Mouse (Mus musculus) Muller cell, postnatal 12 days (primary cell): Measurements from ENCODE around the gene Eftud2.
A peak's percentile ranks its signal among the peaks of the same experiment; 100 is the strongest.

Experiments
- DNase-seq: peaks from one replicate; pipeline ENCODE4 v3.0.0-alpha.2; 2015; ENCODE audit errors: inconsistent ontology term

Eftud2 gene

DNA sequence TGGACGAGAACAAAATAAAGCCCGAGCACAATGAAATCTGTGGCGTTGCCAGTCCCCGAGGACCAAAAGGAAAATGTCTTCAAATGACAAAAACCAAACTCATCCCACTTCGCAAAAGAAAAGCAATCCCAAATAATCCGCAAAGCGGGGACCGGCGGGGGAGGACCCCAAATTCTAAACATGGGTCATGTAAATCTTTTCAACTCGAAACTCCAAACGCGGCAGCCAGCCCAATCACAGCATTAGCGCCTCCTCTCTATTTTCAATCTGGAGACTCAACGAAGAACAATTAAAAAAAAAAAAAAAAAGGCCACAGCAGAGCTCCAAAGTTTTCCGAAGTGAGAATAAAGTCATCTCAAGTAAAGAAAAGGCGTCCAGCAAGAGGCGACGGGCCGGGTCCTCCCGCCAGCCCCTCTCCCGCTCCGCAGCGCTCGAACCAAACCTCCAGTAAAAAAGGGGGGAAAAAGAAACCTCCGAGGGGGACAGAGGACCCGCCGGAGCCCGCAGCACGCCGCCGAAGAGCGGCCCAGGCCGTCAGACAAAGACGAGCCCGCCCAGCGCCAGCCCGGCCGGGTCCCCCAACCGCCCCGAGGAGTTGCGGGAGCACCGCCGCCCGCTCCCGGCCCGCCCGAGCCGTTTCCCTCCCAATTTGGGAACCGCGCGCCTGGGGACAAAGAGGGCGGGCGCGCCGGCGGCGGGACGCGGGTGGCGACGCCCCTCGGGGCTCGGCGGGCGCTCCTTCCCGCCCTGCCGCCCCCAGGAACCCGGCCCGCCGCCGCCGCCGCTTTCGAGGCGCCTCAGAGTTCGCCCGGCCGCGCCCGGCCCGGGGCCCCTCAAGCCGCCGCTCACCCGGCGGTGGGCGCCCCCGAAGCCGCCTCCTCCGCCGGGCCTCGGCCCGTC lies 62.4 kb downstream of the Eftud2 start:
- peak; percentile 50 for DNase-seq

DNA sequence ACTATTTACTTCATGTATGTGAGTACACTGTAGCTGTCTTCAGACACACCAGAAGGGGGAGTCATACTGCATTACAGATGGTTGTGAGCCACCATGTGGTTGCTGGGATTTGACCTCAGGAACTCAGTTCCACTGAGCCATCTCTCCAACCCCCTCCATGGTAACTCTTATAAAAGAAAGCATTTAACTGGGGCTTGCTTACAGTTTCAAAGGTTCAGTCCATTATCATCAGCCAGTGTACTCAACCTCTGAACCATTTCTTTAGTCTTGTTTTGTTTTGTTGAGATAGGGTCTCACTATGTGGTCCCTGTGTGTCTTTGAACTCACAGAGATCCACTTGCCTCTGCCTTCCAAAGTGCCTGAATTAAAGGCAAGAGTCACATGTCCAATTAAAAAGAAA lies 65.9 kb downstream of the Eftud2 start:
- DNase-seq: no peak

DNA sequence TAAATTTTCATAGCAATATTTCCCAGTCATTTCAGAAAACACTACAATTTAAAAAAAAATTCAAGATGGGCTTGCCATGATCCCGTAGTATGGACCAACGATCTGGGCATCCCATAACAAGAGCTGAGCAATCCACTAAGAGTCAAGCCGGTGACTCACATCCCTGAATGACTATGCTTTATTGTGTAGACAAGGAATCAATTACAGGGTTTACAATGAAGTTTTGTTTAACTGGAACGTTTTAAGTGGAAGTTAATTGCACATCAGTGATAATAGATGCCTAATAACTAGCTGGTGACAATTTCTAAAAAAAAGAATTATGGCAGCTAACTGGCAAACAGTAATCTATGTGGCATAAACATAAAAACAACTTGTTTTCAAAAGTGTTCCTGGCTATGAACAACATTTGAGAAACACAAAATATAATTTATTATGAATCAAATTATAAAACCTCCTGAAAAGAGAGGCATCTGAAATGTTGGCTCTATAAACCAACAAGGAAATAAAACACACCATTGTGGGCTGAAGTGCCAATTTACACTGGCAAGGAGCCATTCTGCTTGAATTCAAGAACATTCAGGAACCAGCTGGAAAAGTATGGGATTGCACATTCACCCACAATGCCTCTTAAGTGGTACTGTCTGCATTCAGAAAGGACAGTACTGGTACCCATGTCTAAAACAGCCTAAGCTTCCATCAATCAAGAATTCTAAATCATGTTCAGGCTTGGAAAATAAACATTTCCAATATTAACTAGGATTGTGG lies 69.9 kb downstream of the Eftud2 start:
- DNase-seq: peak; percentile 80

DNA sequence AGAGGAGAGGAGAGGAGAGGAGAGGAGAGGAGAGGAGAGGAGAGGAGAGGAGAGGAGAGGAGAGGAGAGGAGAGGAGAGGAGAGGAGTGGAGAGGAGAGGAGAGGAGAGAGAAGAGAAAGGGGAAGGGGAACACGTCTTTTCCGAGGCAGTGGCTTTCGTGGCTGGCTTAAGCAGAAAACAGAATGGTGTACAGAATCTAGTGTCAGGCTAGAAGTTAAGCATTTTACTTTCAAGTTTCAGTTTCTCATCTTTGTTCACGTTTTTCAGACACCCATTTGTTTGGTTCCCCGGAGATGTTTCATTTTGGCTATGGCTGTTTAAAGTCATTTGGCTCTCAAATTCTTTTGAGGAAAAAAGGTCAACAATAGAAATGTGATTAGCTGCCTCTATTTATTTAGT lies 72.5 kb downstream of the Eftud2 start:
- DNase-seq: no peak

DNA sequence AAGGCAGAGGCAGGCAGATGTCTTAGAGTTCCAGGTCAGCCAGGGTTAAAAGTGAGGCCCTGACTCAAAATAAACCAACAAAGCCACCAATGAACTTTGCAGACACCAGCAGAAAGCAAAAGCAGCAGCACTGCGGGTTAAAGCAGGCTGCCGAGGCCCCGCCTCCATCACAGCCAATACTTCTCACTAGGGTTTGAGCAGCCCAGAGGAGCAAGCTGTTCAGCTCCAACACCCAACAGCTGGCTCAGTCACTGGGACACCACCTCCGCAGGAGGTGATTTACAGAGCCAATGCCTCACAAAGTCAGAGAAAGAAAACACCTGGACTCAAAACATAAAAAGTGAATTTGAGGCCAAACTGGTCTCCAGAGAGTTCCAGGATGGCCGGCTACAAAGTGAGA lies 77.3 kb downstream of the Eftud2 start:
- DNase-seq: no peak

DNA sequence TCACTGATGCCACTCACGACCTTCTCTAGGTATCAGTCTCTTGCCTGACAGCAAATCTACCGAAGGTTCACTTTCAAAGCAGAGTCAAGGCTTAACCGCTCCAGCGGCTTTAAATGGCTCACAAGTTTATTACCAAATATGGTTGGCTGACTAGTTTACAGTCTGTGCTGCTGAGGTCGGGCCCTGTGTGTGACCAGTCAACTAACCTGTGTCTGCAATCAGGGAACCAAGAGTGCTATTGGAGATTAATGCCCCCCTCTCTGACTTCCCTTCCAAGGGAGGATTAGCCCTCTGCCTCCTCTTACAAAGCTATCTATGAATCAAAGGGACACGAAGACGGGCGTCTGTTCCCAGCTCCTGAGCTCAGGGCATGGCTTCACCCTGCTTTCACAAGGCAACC lies 86.6 kb downstream of the Eftud2 start:
- DNase-seq: no peak

DNA sequence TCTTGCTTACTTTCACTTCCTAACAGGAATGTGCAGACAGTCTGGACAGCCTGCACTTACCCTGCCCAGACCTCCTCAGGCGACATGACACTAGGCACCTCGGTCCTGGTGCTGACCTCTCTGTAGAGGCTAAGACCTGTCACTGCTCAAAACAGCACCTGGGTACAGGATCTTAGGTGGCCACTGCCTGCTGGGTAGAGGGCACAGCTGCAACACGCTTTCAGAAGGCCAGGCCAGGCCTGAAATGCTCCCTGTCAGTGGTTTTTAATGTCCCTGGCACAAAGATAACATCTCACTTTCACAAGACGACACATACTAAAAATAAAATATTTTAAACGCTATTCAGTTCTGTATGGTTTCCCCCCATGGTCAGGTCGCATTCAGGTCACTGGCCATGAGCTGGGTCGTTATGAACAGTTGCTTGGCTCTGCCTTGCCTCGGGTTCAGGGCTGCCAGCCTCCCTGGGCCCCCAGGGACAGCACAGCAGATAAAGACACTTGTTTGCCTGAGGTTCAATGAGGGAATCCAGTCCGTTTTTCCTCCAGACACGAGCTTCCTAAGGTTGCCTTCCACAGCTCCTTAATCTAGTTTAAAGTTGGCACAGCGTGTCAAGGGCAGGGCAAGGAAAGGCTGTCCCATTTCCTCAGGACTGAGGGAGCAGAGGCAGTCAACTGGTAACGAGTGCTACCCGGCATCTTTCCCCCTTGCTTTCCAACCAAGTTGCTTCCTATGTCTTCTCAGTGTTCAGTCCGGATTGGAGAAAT lies 88.9 kb downstream of the Eftud2 start:
- DNase-seq: peak; percentile 20
